Mouse (Mus musculus): ENCODE measurements around the gene Prr7. TPM values are rescaled to one million over a fixed set of nuclear protein-coding genes. Genes with fewer than 3 reads are reported as not detected.
A peak's percentile ranks its signal among the peaks of the same experiment; 100 is the strongest.

The Prr7 gene
- polyA plus RNA-seq, 1 experiment = 75.5 TPM

DNA sequence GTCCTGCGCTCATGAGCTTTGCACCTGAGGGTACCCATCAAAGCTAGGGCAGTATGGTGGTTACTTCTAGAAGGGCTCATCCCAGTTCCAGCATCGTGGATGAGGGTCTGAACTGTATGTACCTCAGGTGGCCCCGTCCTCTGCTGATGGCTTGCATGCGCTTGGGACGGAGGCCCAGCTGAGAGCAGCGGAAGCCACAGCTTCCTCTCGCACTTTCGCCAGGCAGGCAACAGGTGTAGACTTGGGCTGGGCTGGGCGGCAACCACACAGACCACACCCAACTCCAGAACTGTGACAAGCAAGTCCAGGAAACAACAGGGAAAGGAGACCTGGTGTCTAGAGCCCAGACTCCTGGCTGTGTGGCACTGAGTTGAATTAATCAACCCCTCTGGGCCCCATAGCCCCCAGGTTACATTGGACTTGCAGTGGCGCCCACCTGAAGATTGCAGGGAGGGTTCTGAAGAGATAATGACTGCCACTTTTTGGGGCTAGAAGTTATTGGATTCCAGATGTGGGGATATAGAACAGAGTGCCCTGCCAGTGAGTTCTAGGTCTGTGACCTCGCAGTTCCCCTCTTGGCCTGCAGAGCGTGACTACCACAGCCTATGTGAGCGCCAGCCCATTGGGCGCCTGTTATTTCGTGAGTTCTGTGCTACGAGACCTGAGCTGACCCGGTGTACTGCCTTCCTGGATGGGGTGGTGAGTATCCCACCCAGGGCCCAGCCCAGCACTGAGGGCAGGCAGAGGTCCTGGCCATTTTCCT, 14.2 kb upstream of the Prr7 start:
- TF ChIP-seq CTCF (IDR thresholded peaks at IDR 0.05; ENCODE audit: borderline replicate concordance, extremely low read depth, insufficient read depth, insufficient read length) (no peak), POLR2A (IDR thresholded peaks at IDR 0.05; ENCODE audit: borderline replicate concordance, extremely low read depth, insufficient read depth, insufficient read length, poor library complexity, severe bottlenecking) (no peak)
- no peak for DNase-seq (ENCODE audit: low read depth)

- no peak for TF ChIP-seq CTCF (IDR thresholded peaks at IDR 0.05; ENCODE audit: borderline replicate concordance, extremely low read depth, insufficient read depth, insufficient read length)
- TF ChIP-seq POLR2A (IDR thresholded peaks at IDR 0.05; ENCODE audit: borderline replicate concordance, extremely low read depth, insufficient read depth, insufficient read length, poor library complexity, severe bottlenecking) = no peak
- DNase-seq (ENCODE audit: low read depth) = no peak
These were observed 13.5 kb upstream of the Prr7 start for GRCm38 (mm10) chr13:55450511-55450980.

GRCm38 (mm10) chr13:55451296-55451695, 12.8 kb upstream of the Prr7 start:
- DNase-seq (ENCODE audit: low read depth) = no peak
- TF ChIP-seq POLR2A (IDR thresholded peaks at IDR 0.05; ENCODE audit: borderline replicate concordance, extremely low read depth, insufficient read depth, insufficient read length, poor library complexity, severe bottlenecking) = no peak
- TF ChIP-seq CTCF (IDR thresholded peaks at IDR 0.05; ENCODE audit: borderline replicate concordance, extremely low read depth, insufficient read depth, insufficient read length) = no peak

GRCm38 (mm10) chr13:55451785-55452549, 12.1 kb upstream of the Prr7 start:
- no peak for DNase-seq (ENCODE audit: low read depth)
- TF ChIP-seq CTCF (IDR thresholded peaks at IDR 0.05; ENCODE audit: borderline replicate concordance, extremely low read depth, insufficient read depth, insufficient read length) = no peak
- no peak for TF ChIP-seq POLR2A (IDR thresholded peaks at IDR 0.05; ENCODE audit: borderline replicate concordance, extremely low read depth, insufficient read depth, insufficient read length, poor library complexity, severe bottlenecking)

DNA sequence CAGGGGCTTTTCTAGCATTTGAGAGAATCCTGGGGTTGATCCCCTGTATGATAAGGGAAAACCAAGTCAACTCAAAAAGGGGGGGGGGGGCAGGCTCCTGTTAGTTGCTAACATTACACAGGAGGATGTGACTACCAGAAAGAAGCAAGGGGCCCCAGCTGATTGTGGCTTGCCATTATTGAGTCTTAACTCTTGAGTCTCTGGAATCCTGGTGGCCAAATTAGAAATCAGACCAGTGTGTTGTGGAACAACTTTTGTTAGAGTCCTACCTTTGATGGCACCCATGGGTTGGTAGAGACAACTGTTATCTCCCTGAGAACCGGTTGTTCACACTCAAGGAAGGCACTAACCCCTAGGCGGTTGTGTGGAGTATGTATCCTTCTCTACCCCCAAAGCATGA, 1.1 kb upstream of the Prr7 start:
- no peak for TF ChIP-seq CTCF (IDR thresholded peaks at IDR 0.05; ENCODE audit: borderline replicate concordance, extremely low read depth, insufficient read depth, insufficient read length)
- no peak for TF ChIP-seq POLR2A (IDR thresholded peaks at IDR 0.05; ENCODE audit: borderline replicate concordance, extremely low read depth, insufficient read depth, insufficient read length, poor library complexity, severe bottlenecking)
- DNase-seq (ENCODE audit: low read depth) = no peak

GRCm38 (mm10) chr13:55463399-55464026, 554 bp upstream of the Prr7 start:
- no peak for DNase-seq (ENCODE audit: low read depth)
- TF ChIP-seq CTCF (IDR thresholded peaks at IDR 0.05; ENCODE audit: borderline replicate concordance, extremely low read depth, insufficient read depth, insufficient read length) (no peak), POLR2A (IDR thresholded peaks at IDR 0.05; ENCODE audit: borderline replicate concordance, extremely low read depth, insufficient read depth, insufficient read length, poor library complexity, severe bottlenecking) (no peak)

GRCm38 (mm10) chr13:55465184-55465583, 1.1 kb downstream of the Prr7 start:
- peak; percentile 47 for DNase-seq (ENCODE audit: low read depth)

DNA sequence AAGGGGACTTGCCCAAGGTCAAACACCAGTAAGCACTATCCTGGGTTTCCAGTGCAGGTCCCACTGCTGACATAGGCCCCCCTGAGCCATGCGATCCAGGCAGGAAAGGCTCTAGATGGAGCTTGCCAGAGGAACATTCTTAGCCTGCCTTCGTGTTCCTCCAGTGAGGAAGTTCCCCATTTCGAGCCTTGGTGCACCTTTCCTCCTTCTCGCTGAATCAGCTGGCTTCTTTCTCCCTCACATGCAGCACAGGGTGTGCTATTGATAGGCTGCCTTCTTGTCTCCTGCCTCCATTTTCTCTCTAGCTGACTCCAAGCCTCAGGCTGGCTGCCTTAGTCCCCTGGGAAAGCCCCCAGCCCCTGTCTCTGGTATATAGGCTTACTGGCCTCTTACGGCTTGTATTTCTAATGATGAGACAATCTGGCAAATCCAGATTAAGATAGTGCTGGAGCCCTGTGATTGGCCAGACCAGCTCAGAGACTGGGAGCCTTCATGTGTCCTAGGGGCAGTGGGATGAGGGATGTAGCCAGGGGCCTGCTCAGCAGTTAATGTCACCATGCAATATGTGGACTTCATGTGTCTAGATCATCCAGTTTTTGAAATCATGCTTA, 1.9 kb downstream of the Prr7 start:
- DNase-seq (ENCODE audit: low read depth) = no peak

More at GRCm38 (mm10) chr13:55465184-55465583, 1.1 kb downstream of the Prr7 start:
- no peak for TF ChIP-seq POLR2A (IDR thresholded peaks at IDR 0.05; ENCODE audit: borderline replicate concordance, extremely low read depth, insufficient read depth, insufficient read length, poor library complexity, severe bottlenecking)
- no peak for TF ChIP-seq CTCF (IDR thresholded peaks at IDR 0.05; ENCODE audit: borderline replicate concordance, extremely low read depth, insufficient read depth, insufficient read length)

DNA sequence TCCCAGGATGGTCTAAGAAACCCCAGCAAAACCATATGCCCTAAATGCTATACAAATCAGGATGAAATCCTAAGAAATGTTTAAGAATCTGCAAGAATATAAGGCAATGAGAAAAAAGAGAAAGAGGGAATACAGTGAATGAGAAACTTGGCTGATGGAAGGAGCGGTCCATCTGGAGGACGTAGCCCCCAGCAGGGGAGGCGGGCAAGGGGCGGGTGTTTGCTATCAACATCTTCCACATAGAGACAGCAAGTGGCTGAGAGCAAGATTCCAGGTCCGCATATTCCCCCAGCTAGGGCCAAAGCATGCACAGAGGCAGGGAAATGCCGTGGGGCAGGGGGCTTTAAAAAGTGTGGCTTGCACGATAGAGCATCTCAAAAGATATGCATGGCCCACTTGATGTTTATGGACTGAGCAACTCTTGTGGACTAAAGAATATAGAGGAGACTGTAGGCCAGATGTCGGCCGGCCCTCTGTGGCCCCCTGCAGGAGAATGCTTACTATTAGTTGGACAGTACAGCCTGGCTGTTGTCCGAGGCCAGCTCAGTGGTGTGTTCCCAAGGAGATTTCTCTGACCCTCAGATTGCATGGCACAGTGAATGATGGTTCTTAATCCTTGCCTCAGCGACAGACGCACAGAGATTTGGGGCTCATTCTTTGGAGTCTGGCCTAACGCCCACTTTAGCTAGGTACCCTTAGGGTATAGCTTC, 4.9 kb downstream of the Prr7 start:
- peak; percentile 61 for DNase-seq (ENCODE audit: low read depth)

More for the DNA sequence above, 1.9 kb downstream of the Prr7 start:
- TF ChIP-seq CTCF (IDR thresholded peaks at IDR 0.05; ENCODE audit: borderline replicate concordance, extremely low read depth, insufficient read depth, insufficient read length) (no peak), POLR2A (IDR thresholded peaks at IDR 0.05; ENCODE audit: borderline replicate concordance, extremely low read depth, insufficient read depth, insufficient read length, poor library complexity, severe bottlenecking) (no peak)

GRCm38 (mm10) chr13:55470372-55470771, 6.3 kb downstream of the Prr7 start:
- peak; percentile 89 for DNase-seq (ENCODE audit: low read depth)
- TF ChIP-seq POLR2A (IDR thresholded peaks at IDR 0.05; ENCODE audit: borderline replicate concordance, extremely low read depth, insufficient read depth, insufficient read length, poor library complexity, severe bottlenecking) (no peak), CTCF (IDR thresholded peaks at IDR 0.05; ENCODE audit: borderline replicate concordance, extremely low read depth, insufficient read depth, insufficient read length) (no peak)

More for the DNA sequence above, 4.9 kb downstream of the Prr7 start:
- no peak for TF ChIP-seq POLR2A (IDR thresholded peaks at IDR 0.05; ENCODE audit: borderline replicate concordance, extremely low read depth, insufficient read depth, insufficient read length, poor library complexity, severe bottlenecking)
- peak; percentile 47; the same call in 1 of the 2 replicates for TF ChIP-seq CTCF (IDR thresholded peaks at IDR 0.05; ENCODE audit: borderline replicate concordance, extremely low read depth, insufficient read depth, insufficient read length)

Measured in brain, embryonic 14.5 days (tissue).